Mouse (Mus musculus) natural killer cell, adult 2 months (primary cell): ENCODE results near the gene Uqcc3.
"Not testable (repeated sequence)": the region's sequence is repeated elsewhere in the genome, so short reads cannot be mapped to it uniquely, and the experiment has no call there.

ENCODE experiments used
- DNase-seq, 2 experiments: peaks; one replicate each; pipeline ENCODE4 v3.0.0; 2022; ENCODE audit warnings: low spot score in 2 of 2

The Uqcc3 gene

DNA sequence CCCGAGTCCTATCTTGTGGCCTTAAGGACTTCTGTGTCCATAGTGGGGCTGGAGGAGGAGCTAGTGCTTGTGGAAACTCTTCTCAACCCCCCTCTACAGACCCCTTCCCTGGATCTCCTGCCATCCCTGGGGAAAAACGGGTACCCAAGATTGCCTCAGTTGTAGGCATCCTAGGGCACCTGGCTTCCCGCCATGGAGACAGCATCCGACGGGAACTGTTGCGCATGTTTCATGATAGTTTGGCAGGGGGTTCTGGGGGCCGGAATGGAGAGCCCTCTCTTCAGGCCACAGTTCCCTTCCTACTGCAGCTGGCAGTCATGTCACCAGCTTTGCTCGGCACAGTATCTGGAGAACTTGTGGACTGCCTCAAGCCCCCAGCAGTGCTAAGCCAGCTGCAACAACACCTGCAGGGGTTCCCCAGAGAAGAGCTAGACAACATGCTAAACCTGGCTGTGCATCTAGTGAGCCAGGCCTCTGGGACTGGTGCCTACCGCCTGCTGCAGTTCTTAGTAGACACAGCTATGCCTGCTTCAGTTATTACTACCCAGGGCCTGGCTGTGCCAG is 14.8 kb upstream of the Uqcc3 start:
- DNase-seq = no peak

DNA sequence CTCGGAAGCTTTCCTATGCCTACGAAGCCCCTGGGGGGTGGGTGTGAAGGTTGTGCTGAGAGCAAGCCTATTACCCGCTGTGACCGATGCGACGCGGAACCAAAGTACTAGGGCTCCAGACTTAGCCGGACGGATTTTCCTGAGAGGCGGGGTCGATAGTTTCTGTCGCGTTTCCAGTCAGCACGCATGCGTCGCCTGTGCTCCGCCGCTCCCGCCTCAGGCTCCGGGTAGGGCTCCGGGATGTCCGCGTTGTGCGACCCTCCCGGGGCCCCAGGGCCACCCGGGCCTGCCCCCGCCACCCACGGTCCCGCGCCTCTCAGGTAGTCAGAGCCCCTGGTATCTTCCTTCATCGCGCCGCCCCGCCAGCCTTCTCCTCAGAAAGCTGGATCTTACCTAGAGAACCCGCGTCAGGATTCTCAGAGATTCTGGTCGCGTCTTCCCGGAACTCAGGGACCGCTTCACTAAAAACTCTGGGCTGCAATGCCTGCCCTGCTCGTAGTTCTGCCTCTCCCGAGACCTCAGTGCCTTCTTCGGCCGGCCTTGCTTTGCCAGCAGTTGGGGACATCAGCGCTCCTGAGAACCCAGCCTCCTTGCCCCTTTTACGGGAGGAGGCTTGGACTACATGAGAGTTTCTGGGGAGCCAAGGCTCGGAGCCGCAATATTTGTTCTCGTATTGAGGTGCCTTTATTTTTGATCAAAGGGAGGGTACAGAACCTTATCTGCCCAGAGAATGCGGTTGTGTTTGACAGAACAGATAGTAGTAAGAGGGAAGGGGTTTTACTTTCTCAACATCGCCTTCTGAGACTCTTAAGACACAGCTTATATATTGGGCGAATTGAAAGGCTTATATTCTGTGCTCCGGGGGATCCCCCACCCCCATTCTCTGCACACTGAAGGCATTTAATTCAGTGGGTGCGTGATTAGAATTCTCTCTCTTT is 12.4 kb upstream of the Uqcc3 start, which contains the start of gene Ints5:
TSS of gene Ints5 (plus strand) at position 177 of the 938 bp plus-strand sequence.
- peak; percentile 75 to 85 for DNase-seq

DNA sequence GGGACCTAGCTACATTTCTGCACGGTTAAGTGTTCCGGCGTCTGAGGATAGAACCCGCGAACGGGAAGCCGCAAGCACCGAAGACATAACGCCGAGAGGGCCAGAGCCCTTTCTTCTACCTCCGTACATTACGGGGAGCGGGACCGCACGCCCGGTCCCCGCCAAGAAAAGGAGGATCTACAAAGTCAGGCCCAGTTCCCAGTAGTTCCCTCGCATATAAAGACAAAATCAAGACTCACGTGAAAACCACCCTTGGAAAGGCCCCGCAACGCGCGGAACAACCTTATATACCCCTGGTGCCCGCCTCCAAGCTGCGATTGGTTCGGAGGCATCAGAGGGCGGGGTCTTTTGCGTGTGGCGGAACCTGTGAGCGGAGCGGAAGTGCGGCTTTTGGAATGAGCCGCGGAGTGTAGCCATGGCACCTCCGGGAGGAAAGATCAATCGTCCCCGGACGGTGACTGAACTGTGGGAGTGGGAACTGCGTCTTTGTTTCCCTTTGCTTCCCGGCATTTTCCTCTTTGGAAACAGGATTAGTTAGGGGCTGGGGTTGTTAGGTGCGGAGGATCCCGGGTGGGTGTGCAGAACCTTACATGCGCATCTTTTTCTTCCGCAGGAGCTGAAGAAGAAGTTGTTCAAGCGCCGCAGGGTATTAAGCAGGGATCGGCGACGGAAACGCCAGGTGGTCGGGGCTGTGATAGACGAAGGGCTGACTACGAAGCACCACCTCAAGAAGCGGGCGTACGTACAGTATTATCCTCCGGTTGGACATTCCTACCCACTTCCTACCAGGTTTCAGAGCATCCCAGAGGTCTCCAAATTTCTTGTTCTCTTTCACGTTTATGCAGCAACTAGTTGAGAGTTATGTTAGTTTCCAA is 8.0 kb upstream of the Uqcc3 start, which contains the start of the genes 1810009A15Rik and Gm49416:
TSS of gene 1810009A15Rik (plus strand) at position 343 of the 875 bp plus-strand sequence.
TSS of gene Gm49416 (plus strand) at position 416 of the 875 bp plus-strand sequence.
- DNase-seq = peak; percentile 91 to 93

DNA sequence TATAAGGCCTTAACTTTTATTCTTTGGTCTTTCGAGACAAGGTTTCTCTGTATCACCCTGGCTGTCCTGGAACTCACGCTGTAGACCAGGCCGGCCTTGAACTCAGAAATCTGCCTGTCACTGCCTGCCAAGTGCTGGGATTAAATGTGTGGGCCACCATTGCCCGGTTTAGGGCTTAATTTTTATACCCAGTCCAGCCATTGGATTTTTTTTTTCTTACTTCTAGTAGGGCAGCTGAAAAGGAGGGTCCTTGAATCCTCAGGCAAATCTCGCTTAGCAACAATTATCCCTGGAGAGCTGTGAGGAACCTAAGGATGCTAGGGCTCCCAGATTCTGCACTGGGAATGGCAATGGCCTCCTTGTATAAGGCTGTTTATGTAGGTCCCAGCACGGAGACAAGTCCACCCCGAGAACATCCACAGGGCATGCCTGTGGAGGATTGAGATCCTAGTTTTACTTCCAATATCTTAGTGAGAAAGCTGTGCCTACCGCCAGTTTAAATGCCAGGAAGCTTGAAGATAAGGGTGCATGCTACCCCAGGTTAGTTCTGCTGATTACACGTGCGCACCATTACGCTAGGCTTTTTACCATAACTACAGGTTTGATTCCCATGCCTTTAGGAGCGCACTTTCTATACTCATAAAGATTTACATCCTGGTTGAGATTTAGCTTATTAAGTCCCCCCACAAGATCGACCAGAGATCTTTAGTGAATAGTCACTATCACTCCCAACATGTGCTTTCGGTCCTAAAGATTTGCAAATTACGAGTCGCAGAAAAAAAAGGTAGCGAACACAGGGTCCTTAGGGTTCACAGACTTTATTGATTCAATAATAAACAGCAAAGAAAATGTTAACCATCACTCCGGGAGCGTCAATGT is 7.1 kb upstream of the Uqcc3 start:
- no peak for DNase-seq

DNA sequence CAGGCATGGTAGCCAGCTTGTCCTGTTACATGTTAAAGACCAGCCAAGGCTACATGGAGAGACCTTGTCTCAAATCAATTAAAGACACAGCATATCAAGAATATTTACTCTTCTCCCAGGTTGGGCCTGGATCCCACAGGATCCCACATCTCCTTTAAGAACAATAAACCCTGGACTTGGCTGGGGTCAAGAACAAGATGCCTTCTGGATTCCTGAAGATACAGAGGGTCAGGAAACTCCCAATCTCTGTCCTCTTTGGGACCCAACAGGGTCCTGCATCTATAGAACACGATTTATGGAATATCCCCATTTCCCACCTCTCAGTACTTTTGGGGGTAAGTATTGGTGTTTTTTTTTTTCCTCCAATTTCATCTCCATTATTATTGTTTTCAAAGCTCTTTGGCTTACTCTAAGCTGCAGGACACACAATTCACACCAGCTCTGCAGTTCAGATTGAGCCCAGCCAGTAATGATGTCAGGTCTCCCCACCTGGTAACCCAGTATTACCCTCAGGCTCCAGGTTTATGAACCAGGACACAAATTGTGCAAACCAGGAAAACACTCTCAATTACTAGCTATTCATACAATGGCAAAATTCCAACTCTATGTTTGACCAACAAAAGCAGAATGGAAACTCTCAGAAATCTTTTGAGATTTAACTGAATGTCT is 6.3 kb upstream of the Uqcc3 start:
- no peak for DNase-seq

DNA sequence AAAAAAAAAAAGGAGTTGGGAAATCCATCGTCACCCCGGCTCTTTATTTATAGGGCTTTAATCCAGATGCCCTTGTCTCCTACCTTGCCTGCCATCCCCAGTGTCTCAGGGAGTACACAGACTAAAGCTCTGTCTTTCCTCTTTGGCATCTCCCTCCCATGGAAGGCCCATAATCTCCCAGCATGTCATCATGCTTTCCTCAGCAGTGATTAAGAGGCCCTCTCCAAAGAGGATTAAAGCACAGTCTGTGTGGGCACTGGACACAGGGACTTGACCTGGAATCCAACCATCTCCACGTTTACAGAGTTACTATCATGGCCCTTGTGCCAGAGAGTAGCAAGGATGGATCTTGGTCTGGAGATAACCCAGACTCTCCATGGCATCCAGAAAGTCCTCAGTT is 2.9 kb upstream of the Uqcc3 start, which contains the start of the genes Lbhd1 and Gm49403:
TSS of gene Lbhd1 (plus strand) at position 117 of the 400 bp plus-strand sequence.
TSS of gene Gm49403 (plus strand) at position 315 of the 400 bp plus-strand sequence.
- no peak for DNase-seq

DNA sequence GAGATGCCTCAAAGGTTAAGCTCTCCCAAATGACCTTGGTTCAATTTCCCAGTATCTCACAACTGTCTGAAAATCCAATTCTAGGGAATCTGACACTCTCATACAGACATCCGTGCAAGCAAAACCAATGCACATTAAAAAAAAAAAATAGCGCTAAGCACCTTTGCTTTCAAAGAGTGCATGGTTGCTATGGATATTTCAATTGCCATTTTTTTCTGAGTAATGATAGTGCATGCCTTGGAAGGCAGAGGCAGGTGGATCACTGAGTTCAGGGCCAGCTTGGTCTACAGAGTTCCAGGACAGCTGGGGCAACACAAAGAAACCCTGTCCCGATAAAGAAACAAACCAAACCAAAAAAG is 290 bp upstream of the Uqcc3 start:
- DNase-seq = no peak

DNA sequence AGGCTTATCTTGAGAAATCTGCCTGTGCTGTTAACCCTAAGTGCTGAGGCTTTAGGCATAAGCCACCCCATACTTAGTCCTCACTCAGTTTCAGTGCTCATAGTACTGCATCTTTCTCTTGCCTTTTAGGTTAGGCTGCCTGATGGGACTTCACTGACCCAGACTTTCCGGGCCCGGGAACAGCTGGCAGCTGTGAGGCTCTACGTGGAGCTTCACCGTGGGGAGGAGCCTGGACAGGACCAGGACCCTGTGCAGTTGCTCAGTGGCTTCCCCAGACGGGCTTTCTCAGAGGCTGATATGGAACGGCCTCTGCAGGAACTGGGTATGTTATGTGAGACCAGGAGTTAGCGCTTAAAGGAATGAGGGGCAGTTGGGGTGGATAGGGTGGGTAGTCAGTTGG is 5.7 kb downstream of the Uqcc3 start:
- DNase-seq = no peak

DNA sequence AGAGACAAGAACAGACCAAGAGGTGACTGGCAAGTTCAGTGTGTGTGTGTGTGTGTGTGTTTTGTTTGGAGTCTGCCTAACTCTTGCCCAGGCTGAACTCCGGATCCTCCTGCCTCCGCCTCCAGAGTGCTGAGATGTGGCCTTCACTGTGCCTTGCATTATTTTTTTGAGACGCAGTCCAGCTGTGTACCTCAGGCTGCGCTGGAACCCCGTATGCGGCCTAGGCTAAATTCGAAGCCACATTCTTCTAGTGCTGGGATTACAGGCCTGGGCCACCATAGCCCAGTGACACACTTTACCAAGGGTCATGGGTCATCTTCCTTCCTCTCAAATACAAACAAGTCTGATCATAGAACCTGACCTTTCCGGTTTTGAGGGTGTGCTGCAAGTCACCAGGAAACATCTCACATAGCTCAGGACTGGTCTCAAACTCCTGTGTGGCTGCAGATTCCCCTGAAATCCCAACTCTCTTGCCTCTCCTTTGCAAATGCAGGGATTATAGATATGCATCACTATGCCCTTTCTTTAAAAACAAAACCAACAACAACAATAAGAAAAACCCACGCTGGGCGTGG is 8.4 kb downstream of the Uqcc3 start:
- DNase-seq = no peak

DNA sequence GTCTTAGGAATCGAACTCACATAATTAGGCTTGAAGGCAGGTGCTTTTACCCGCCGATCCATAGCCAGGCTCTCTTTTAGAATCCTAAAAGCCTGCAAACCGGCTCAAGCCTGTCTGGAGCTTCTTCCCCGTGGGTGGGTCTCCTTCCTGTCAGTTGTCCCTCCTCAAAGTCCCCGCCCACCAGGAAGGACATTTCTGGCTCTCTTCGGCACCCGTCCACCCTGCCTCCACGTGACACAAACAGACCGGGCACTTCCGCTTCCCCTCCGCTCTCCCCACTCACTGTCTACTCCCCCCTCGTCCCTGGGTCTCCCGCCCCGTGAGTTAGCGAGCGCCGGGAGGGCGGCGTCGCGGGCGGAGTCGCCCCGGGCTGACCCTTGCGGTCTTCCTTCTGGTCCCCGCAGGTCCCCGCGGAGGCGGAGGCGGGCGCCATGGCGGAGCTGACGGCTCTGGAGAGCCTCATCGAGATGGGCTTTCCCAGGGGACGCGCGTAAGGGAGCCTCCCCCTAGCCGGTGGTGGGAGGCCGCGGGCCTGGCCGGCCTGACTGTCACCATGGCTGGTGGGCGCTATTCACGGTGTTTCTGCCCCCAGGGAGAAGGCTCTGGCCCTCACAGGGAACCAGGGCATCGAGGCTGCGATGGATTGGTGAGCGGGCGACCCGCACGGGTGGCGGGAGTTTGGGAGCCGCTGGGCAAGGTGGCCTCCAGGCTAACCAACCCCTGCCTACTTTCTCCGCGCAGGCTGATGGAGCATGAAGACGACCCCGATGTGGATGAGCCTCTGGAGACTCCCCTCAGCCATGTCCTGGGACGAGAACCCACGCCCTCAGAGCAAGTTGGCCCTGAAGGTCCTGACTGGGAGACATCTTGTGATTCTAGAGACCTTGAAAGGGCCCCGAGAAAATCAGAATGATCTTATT is 9.2 kb downstream of the Uqcc3 start, which contains the start of gene Ubxn1:
TSS of gene Ubxn1 (plus strand) at position 230 of the 920 bp plus-strand sequence.
- DNase-seq = peak; percentile 94 to 95

DNA sequence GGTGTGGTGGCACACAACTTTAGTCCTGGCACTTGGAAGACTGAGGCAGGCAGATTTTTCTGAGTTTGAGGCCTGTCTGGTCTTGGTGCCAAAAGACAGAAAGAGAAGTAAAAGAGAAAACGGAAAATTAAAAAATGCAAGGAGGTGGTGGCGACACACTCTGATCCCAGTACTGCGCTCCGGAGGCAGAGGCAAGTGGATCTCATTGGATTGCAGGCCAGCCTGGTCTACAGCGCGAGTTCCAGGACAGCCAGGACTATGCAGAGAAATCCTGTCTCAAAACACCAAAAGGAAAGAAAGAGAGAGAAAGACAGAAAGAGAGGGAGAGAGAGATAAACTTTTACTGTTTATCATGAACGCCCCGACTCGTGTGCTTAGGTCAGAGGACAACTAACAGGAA is 9.9 kb downstream of the Uqcc3 start:
- no peak for DNase-seq

DNA sequence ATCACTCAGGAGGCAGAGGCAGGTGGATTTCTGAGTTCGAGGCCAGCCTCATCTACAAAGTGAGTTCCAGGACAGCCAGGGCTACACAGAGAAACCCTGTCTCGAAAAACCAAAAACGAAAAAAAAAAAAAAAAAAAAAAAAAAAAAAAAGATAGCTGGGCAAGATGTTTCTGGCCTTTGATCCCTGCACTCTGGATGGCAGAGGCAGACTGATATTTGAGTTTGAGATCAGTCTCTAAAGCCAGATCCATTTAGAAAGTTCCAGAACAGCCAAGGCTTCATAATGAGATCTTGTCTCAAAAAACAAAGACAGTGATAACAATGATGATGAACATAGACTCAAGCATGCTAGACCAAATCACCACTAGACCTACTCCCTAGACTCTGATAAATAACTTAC is 10.3 kb downstream of the Uqcc3 start:
- DNase-seq = not testable (repeated sequence)

DNA sequence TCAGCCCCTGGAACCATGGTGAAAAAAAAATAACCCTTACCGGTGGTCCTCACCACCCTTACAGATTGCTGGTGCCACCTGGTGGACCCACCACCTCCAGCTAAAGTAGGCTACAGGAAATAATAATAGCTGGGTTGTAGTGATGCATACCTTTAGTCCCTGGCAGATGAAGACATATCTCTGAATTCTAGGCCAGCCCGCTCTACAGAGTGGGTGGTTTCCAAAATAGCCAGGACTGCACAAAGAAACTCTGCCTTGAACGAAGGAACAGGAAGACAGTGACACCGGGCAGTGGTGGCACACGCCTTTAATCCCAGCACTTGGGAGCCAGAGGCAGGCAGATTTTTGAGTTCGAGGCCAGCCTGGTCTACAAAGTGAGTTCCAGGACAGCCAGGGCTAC is 16.5 kb downstream of the Uqcc3 start:
- DNase-seq = no peak

DNA sequence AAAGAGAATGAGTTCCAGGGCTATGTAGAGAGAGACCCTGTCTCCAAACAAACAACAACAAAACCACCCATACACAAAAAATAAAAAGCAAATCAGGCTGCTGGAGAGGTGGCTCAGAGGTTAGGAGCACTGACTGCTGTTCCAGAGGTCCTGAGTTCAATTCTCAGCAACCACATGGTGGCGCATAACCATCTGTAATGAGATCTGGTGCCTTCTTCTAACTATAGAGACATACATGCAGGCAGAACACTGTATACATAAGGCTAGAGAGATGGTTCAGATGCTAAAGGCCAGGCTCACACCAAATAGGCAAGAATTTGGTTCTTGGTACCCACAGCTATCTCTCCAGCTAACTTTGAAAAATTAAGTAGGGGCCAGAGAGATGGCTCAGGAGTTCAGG is 21.7 kb downstream of the Uqcc3 start:
- DNase-seq = peak; percentile 33 to 44

DNA sequence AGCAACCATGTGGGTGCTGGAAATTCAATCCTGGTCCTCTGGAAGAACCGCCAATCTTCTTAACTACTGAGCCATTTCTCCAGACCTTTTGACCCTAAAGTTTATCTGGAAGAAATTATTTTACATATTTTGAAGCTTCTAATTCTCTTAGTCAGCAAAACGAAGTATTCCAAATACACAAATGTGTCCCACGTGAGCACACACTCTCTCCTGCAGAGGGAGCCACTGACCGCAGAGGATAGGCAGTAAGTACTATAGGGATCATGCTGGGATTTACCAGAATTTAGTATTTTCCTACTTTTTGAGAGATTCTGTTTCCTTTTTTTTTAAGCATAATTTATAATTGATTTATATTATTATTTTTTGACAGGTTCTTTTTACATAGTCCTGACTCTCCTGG is 23.0 kb downstream of the Uqcc3 start:
- DNase-seq = no peak

DNA sequence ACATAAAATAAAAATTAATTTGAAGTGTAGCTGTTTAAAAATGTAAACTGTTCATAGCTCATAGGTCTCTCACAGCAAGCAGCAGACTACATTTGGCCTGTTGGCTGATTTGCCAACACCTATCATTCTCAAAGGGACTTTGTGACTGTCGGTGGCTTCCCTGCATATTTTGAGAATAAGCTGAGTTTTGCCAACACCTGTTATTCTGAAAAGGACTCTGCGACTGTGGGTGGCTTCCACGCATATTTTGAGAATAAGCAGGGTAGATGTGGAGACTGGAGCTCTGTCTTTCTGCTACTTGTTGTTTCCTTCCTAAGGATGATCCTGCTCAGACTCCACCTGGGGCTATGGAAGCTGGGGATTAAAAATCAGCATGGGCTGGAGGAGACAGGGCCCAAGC is 27.6 kb downstream of the Uqcc3 start:
- no peak for DNase-seq

DNA sequence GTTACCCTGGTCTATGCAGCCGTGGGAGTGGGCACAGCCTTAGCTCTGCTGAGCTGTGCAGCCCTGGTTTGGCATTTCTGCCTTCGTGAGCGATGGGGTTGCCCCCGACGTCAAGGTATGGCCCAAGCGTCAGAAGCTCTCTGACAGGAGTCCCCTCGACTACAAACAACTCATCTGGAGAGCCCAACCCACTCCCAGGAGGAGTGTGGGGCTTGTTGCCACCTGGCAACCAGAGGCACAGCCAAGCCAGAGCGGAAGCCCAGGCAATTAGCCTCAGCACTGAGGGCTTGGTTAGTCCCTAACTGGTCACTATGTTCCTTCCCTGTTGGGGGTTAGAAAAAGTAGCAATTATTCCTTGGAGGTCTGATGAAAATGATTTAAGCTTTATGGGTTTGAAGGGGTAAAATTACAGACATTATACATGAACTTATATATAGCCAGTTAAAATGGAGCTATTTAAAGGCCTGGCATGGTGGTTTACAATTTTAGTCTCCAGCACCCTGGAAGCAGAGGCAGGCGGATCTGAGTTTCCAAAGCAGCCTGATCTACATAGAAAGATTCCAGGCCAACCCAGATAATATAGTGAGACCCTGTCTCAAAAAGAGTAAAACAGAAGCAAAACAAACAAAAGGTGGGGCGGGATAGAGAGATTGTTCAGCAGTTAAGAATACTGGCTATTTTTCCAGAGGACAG is 28.3 kb downstream of the Uqcc3 start:
- no peak for DNase-seq

DNA sequence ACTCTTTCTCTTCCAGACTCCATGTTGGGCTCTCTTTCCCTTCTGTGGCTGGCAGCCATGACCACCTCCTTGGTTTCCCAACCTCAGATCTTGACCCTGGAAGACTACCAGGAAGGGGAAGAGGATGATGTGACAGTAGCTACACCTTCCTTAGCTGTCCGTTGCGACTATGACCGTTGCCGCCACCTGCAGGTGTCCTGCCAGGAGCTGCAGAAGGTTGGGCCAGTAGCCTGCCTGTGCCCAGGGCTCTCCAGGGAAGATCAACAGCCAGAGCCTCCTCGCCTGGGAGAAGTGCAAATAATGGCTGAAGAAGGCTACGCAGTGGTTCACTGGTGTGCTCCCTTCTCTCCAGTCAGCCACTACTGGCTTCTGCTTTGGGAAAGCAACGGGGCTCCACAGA is 29.1 kb downstream of the Uqcc3 start:
- no peak for DNase-seq
